Mouse (Mus musculus) liver, embryonic 14.5 days (tissue): Measurements from ENCODE around the gene Ephx1. TPM values are rescaled to one million over a fixed set of nuclear protein-coding genes. Genes with fewer than 3 reads are reported as not detected.
"Not testable (repeated sequence)": the region's sequence is repeated elsewhere in the genome, so short reads cannot be mapped to it uniquely, and the experiment has no call there.

Source experiments
- ATAC-seq: fragments of 200-750 bp; cut with Nextera tagmentation; 2 replicates; pipeline ENCODE4 v1.8.0; 2017; ENCODE audit warnings: moderate number of reproducible peaks, mild to moderate bottlenecking, moderate library complexity; ENCODE audit not compliant: insufficient read depth
- DNase-seq, 3 experiments: peaks; one replicate each; pipeline ENCODE4 v3.0.0-alpha.2; 2012 to 2013; ENCODE audit warnings: low read depth in 3 of 3, low spot score in 3 of 3
- H3K27ac ChIP-seq: fragments of 300-500 bp; sonication (generic); 2 replicates; pipeline ENCODE4 v1.5.1; 2014; ENCODE audit warnings: moderate library complexity, mild to moderate bottlenecking, control low read depth, inconsistent platforms
- H3K27me3 ChIP-seq: fragments of 300-500 bp; sonication (generic); 2 replicates; pipeline ENCODE4 v1.6.1; 2014; ENCODE audit warnings: mild to moderate bottlenecking, low read length, moderate library complexity; ENCODE audit not compliant: control insufficient read depth, insufficient read depth
- H3K36me3 ChIP-seq: fragments of 300-500 bp; sonication (generic); replicated peaks from 2 replicates; pipeline ENCODE4 v1.6.1; 2014; ENCODE audit warnings: low read depth; ENCODE audit not compliant: control insufficient read depth, insufficient read depth
- H3K4me1 ChIP-seq, 2 experiments: fragments of 200-500 bp in 1 of 2; fragments of 300-500 bp in 1 of 2; sonication (generic) in 1 of 2; replicated peaks; 2 replicates each; pipeline ENCODE4 v1.6.1; 2012 to 2014; ENCODE audit warnings: antibody characterized with exemption in 1 of 2, inconsistent platforms in 1 of 2, low read length in 1 of 2; ENCODE audit not compliant: control insufficient read depth in 2 of 2, insufficient read depth in 2 of 2
- H3K4me2 ChIP-seq: fragments of 300-500 bp; sonication (generic); 2 replicates; pipeline ENCODE4 v1.6.1; 2014; ENCODE audit warnings: low read depth, mild to moderate bottlenecking, control low read depth, moderate library complexity
- H3K4me3 ChIP-seq, 2 experiments: fragments of 200-500 bp in 1 of 2; fragments of 300-500 bp in 1 of 2; sonication (generic) in 1 of 2; 2 replicates each; pipeline ENCODE4 v1.5.1; 2012 to 2014; ENCODE audit warnings: low read depth in 2 of 2, low read length in 2 of 2, mild to moderate bottlenecking in 2 of 2, control low read depth in 1 of 2, inconsistent platforms in 1 of 2, moderate library complexity in 1 of 2; ENCODE audit not compliant: insufficient read depth in 1 of 2
- H3K9ac ChIP-seq: fragments of 300-500 bp; sonication (generic); replicated peaks from 2 replicates; pipeline ENCODE4 v1.6.1; 2014; ENCODE audit warnings: mild to moderate bottlenecking, control low read depth, moderate library complexity
- H3K9me3 ChIP-seq: fragments of 300-500 bp; sonication (generic); 2 replicates; pipeline ENCODE4 v1.6.1; 2016; ENCODE audit warnings: low read length, mixed read lengths; ENCODE audit not compliant: control insufficient read depth
- CTCF ChIP-seq: IDR thresholded peaks from 2 replicates; pipeline ENCODE4 v1.5.1; 2016; ENCODE audit warnings: antibody characterized with exemption, low read depth, control low read depth
- EP300 ChIP-seq: IDR thresholded peaks from 2 replicates; pipeline ENCODE4 v1.6.1; 2016; ENCODE audit warnings: antibody characterized with exemption, low read depth
- WGBS: fragments of 180-500 bp; shearing (Covaris S2); extraction: QIAGEN DNeasy Blood & Tissue Kit; methylation state at CpG from one replicate; pipeline ENCODE4 v1.1.7; 2014; ENCODE audit not compliant: insufficient replicate concordance; 5-methylcytosine and 5-hydroxymethylcytosine counted together
- polyA plus RNA-seq, 2 experiments: library from polyadenylated mRNA; depleted of rRNA in 1 of 2; stranded (reverse) in 1 of 2; unstranded in 1 of 2; fragments of >200 nt; fragmentation: Nextera tagmentation in 1 of 2; extraction: Ambion mirVana in 1 of 2; gene quantifications; 2 replicates each; pipeline versions ENCODE4 v1.2.1 to v1.2.3; 2012 to 2014

The Ephx1 gene
- polyA plus RNA-seq, 2 experiments, result 2.8 to 4.8 TPM

GRCm38 (mm10) chr1:180990671-180991070 lies 30.0 kb downstream of the Ephx1 start:
- Histone ChIP-seq H3K4me2 (no peak overlapping the region), H3K27me3 (no peaks in the 10 kb centered on the region), H3K4me3 (no peak overlapping the region), H3K36me3 (no peaks in the 10 kb centered on the region), H3K27ac (no peak overlapping the region), H3K9ac (no peak overlapping the region), H3K9me3 (peaks cover 2% of the 10 kb centered on the region), H3K4me1 (no peaks in the 10 kb centered on the region)
- 40% methylated on average over 3 of the region's 3 CpGs for WGBS
- DNase-seq, result no peak
- TF ChIP-seq EP300 (no peak), CTCF (no peak)
- no peak for ATAC-seq

GRCm38 (mm10) chr1:180987759-180988158 lies 32.9 kb downstream of the Ephx1 start:
- TF ChIP-seq EP300 (no peak), CTCF (peak; percentile 99)
- no peak overlapping the region for H3K4me2 ChIP-seq
- H3K4me3 ChIP-seq, result no peak overlapping the region
- no peak overlapping the region for H3K27ac ChIP-seq
- peaks cover 2% of the 10 kb centered on the region for H3K9me3 ChIP-seq
- no peaks in the 10 kb centered on the region for H3K36me3 ChIP-seq
- ATAC-seq (peak; percentile 50), DNase-seq (peak; percentile 52 to 58 (median 56))
- H3K27me3 ChIP-seq, result no peaks in the 10 kb centered on the region
- 2% methylated on average over 9 of the region's 9 CpGs for whole genome bisulfite sequencing
- H3K4me1 ChIP-seq, result no peaks in the 10 kb centered on the region
- H3K9ac ChIP-seq, result no peak overlapping the region

GRCm38 (mm10) chr1:180986701-180987100 lies 34.0 kb downstream of the Ephx1 start:
- Histone ChIP-seq H3K36me3 (no peaks in the 10 kb centered on the region), H3K27ac (no peak overlapping the region), H3K4me1 (peaks cover 0 to 4% of the 10 kb centered on the region in 2 experiments; a peak in 2 of 4 replicates), H3K9ac (no peak overlapping the region), H3K27me3 (no peaks in the 10 kb centered on the region), H3K4me3 (no peak overlapping the region), H3K9me3 (peaks cover 2% of the 10 kb centered on the region), H3K4me2 (no peak overlapping the region)
- DNase-seq, result no peak
- TF ChIP-seq CTCF, result peak; percentile 28
- TF ChIP-seq EP300, result no peak
- 75% methylated on average over 8 of the region's 8 CpGs for WGBS
- no peak for ATAC-seq

- not testable (repeated sequence) for H3K27ac ChIP-seq, H3K4me2 ChIP-seq, H3K27me3 ChIP-seq, H3K9ac ChIP-seq, H3K36me3 ChIP-seq, H3K9me3 ChIP-seq, H3K4me3 ChIP-seq
- DNase-seq, result peak in 2 of 3 experiments; percentile 50 to 52
- ATAC-seq, result peak; percentile 85
- 52% methylated on average over 7 of the region's 7 CpGs for WGBS
- peaks cover 0 to 13% of the 10 kb centered on the region in 2 experiments; a peak in 2 of 4 replicates for H3K4me1 ChIP-seq
These were observed 39.2 kb downstream of the Ephx1 start for GRCm38 (mm10) chr1:180981298-180982046.

GRCm38 (mm10) chr1:180980464-180980863 lies 40.2 kb downstream of the Ephx1 start:
- DNase-seq (peak in 2 of 3 experiments; percentile 29 to 30), ATAC-seq (peak; percentile 32)
- Histone ChIP-seq H3K9ac (no peak overlapping the region), H3K27me3 (no peaks in the 10 kb centered on the region), H3K27ac (no peak overlapping the region), H3K4me3 (no peak overlapping the region), H3K36me3 (no peaks in the 10 kb centered on the region), H3K4me1 (peaks cover 0 to 13% of the 10 kb centered on the region in 2 experiments; a peak in 2 of 4 replicates), H3K4me2 (no peak overlapping the region), H3K9me3 (no peaks in the 10 kb centered on the region)
- TF ChIP-seq EP300, result no peak
- TF ChIP-seq CTCF, result peak; percentile 71
- 55% methylated on average over 2 of the region's 2 CpGs for WGBS
